Mouse (Mus musculus) cerebellum, postnatal 10 days (tissue): ENCODE data around the gene Rrp9.

Source experiments
- DNase-seq, 2 experiments: peaks; one replicate each; pipeline ENCODE4 v3.0.0; 2021; ENCODE audit warnings: mixed read lengths in 2 of 2

The Rrp9 gene

GRCm38 (mm10) chr9:106457163-106457559, 18.6 kb upstream of the Rrp9 start:
- DNase-seq, result peak; percentile 65 to 67

GRCm38 (mm10) chr9:106457920-106458319, 17.8 kb upstream of the Rrp9 start:
- DNase-seq, result peak in 1 of 2 experiments; percentile 56

DNA sequence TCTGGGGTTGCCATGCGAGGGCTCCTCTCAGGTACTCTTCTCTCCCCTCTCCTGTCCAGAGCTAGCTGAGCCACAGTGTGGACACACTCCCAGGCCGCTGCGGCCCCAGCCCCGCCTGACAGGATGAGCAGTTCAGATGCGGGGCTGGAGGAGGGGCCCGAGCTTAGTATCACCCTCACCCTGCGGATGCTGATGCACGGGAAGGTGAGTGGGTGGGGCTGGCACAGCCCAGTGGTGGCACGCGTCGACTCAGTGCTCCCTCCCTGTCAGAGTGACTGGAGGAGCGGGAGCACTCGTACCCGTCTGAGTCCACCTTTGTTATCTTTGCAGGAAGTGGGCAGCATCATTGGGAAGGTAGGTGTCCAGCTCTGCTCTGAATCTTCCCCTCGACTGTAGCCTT, 15.8 kb upstream of the Rrp9 start:
- peak in 1 of 2 experiments; percentile 46 for DNase-seq

- peak; percentile 67 to 77 for DNase-seq
Measured at GRCm38 (mm10) chr9:106460401-106461025, 15.2 kb upstream of the Rrp9 start.

- peak in 1 of 2 experiments; percentile 35 for DNase-seq
Measured at GRCm38 (mm10) chr9:106461026-106461415, 14.7 kb upstream of the Rrp9 start.

- peak in 1 of 2 experiments; percentile 37 for DNase-seq
Measured at GRCm38 (mm10) chr9:106461641-106462429, 13.9 kb upstream of the Rrp9 start.

GRCm38 (mm10) chr9:106462430-106462800, 13.3 kb upstream of the Rrp9 start:
- peak in 1 of 2 experiments; percentile 39 for DNase-seq

- DNase-seq, result peak; percentile 88 to 94
Measured at GRCm38 (mm10) chr9:106463122-106464063, 12.4 kb upstream of the Rrp9 start.

DNA sequence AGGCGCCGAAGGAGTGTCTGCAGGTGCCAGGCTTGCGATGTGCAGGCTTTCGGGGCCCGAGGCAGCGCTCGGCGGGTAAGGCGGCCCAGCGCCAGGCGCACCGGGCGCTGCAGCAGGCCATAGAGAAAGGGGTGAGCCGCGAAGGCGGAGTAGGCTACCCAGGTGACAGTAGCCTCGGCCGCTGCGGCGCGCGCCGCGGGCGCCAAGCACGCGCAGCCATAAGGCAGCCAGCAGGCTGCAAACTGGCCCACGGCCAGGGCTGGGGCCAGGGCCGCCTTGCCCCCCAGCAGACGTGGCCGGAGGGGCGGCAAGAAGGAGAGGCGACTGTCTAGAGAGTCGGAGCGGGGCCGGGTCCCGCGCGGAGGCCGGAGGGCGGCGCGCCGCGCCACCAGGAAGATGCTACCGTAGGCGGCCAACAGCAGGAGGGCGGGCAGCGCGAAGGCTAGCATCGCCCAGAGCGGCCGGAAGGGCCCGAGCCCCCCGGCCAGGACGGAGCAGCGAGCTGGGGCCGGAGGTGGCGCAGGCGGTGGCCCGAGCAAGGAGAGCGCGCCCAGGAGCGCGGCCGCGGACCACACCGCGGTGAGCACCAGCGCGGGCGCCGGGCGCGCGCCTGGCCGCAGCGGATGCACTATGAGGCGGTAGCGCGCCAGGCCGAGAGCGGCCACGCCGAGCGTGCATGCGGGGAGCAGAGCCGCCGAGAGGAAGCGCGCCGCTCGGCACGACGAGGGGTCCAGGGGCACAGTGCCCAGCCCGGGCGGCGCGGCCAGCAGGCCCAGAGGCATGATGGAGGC, 10.8 kb upstream of the Rrp9 start:
- peak; percentile 93 to 95 for DNase-seq

DNA sequence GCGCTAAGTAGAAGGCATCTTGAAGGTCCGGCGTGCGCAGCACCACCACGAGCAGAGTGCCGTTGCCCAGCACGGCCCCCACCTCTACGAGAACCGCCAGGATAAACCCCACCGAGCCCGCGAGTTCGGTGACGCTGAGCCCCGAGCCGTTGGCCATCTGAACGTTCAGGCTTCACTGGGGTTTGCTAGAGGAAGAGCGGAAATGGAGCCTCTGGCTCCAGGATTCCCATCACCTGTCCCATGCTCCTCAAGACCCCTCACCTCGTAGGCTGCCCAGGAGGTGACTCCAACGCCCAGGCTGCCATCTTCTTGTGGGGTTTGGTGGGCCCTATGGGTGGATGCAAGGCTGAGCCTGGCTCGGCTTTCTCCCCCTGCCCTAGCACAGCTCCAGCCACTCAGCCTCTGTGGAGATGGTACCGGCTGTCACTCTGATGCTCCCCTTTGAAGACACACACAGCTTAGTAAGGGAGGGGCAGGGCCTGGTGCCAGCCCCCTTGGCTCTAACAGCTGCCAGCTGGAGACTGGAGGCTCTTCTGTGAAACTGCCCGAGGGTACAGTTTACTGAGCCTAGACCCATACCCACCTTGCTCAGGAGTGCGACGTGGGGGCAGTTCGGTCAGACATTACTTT, 10.1 kb upstream of the Rrp9 start, which contains the start of gene Gpr62:
Gene Gpr62, minus strand, starts transcription at position 368 of the 630 bp plus-strand sequence.
- DNase-seq, result peak; percentile 95 to 96

GRCm38 (mm10) chr9:106466721-106467120, 9.0 kb upstream of the Rrp9 start:
- no peak for DNase-seq

DNA sequence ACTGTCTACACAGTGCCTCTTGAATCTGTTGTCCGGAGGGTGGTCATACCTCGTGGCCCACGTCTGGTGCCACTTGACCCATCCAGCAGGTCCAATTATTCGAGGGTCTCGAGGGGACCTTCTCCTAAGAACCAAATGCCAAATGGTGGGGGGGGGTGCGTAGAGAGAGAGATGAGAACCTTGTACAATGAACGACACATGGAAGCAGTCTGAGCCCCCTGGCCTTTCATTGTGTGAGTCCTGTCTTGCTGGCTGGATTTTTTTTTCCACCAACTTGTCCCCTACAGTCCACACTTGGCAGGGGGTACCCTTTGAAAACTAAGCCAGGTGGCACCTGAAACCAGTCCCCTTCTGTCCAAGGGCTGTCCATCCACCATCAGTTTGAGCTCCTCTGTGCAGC, 8.0 kb upstream of the Rrp9 start:
- DNase-seq, result no peak

DNA sequence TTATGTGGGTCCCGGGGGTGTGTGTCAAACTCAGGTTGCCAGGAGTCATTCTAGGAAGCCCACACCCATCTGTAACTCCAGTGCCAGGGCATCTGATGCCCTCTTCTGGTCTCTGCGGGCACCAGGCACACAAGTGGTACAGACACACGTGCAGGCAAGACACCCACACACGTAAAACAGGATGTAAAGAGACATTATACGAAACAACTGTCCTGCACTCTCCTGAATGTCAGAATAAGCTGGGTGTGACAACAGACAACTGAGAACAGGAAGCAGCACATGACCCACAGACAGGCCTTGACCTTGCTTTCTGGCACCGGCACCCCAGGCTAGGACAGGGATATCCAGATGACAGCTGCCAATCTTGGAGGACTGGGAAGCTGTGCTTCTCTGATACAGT, 6.4 kb upstream of the Rrp9 start:
- no peak for DNase-seq

- no peak for DNase-seq
Measured at GRCm38 (mm10) chr9:106469776-106470175, 6.0 kb upstream of the Rrp9 start.

DNA sequence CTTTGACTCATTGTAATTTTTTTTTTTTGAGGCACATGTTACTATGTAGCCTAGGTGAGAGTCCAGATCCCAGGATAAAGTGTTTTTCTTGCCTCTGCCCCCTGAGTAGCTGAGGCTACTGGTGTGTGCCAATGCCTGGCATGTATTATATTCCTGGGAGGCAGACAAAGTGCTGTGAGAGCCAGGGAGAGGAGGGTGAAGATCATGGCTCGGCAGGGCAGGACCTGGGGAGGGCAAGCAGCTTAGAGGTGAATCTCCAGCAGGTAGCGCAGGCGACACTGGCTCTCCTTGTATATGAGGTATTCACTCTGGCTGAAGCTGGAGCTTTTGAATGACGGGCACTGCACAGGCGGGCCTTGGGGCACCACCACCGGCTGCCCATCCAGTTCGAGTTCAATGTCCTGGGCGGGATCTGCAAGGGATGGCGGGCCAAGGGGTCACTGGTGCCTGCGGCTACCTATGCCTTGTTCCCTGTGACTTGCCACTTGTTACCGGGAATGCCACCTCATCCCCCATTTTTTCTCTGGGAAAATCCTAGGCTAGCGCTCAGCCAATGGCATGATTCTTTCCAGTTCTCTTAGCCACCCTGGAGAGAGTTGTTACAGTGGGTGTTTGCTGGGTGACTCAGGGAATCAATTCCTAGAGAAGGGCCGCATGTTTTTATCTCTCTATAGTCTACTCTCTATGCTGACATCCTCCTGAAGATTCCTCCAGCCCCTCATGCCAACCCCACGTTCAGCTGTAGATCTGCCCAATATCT, 4.6 kb upstream of the Rrp9 start:
- DNase-seq, result peak in 1 of 2 experiments; percentile 11

GRCm38 (mm10) chr9:106471892-106472291, 3.9 kb upstream of the Rrp9 start:
- peak; percentile 54 to 60 for DNase-seq

GRCm38 (mm10) chr9:106472321-106472720, 3.4 kb upstream of the Rrp9 start:
- no peak for DNase-seq

DNA sequence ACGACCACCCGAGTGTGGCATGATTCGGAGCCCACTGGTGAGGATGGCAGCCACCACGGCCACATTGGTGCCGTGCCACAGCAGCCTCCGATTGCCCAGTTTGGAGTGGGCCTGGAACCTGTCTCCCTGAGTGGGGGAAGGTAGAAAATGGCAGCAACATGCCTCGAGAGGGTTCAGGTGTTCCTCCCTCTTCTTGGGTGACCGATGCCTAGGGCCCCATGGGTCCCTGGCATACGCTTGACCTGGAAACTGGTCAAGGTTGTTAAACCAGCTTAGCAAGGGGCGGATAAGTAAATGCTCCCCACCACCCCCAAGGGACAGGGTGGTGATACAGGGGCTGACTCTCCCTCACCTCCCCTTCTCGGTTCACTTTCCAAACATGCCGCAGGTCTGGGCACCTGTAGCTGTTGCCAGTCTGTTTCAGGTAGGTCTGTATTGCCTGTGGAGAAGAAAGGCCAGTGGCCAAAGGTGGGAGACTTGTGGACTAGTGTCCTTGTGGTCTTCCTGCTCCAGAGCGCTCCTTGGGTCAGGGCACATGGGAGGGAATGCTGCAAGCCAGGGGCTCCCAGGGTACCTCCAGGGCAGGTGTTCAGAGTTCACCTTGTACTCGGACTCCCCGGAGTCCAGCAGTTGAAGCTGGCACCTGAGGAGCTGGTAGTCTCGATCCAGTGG, 2.5 kb upstream of the Rrp9 start:
- peak; percentile 34 to 42 for DNase-seq

- peak; percentile 53 to 55 for DNase-seq
Measured at GRCm38 (mm10) chr9:106473753-106474105, 2.0 kb upstream of the Rrp9 start.

DNA sequence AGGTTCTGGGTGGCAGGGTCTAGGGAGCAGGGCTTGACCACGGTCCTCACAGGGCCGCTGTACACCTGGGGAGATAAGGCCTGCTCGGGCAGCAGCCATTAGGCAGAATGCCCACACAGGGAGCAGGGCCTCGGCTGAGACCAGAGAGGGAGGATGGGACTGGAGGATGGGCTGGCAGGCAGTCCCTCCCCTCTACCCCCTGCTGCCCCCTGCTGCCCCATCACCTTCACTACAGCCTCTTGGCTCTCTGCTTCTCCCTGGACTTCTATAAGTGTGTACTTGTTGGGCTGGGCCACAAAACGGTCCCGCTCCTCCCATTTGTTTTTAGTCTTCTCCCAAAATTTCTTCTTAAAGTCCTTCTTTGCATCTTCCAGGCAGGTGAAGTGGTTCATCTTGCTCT, 1.3 kb upstream of the Rrp9 start:
- DNase-seq, result peak; percentile 90
